Mouse (Mus musculus) layer of hippocampus, postnatal 14 days (tissue): ENCODE measurements around the gene Coa3. TPM values are rescaled to one million over a fixed set of nuclear protein-coding genes. Genes with fewer than 3 reads are reported as not detected.

Source experiments
- DNase-seq, 2 experiments: peaks; one replicate each; pipeline ENCODE4 v3.0.0; 2021 to 2022; ENCODE audit warnings: low spot score in 2 of 2, mixed read lengths in 1 of 2
- total RNA-seq, 2 experiments: library from RNA; stranded (reverse); gene quantifications; 2 replicates each; pipeline ENCODE4 v1.2.3; 2021

Coa3 gene
- total RNA-seq, 2 experiments from 2014 or later: 82.2 to 93.7 TPM

DNA sequence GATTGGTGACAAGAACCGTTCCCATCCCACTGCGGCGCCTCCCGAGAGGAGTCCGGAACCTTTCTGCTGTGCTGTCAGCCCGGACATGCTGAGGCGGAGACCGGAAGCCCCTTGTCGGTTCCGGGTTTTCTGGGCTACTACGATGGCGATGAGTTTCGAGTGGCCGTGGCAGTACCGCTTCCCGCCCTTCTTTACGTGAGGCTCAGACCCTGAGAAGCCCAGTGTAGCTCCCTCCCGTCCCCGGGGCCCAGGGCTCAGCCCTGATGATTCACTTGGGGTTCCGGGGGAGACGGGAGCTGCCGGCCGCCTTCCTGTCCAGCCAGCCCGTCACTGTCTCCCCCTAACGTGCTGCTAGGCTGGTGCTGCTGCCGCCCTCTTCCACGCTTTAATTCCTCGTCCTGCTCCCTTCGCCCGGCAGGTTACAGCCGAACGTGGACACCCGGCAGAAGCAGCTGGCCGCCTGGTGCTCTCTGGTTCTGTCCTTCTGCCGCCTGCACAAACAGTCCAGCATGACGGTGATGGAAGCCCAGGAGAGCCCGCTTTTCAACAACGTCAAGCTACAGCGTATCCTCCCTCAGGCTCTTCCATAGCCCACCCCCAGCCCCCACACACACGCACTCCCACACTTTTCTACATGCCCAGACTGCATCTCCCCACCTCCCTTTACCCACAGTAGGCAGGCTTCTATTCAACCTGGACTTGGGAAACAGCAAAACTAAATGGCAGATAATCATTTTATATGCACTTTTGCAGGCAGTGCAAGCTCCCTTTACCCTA, 25.1 kb downstream of the Coa3 start, which contains the start of gene Vps25:
Gene Vps25, plus strand, starts transcription at position 95 of the 777 bp plus-strand sequence.
- DNase-seq: peak; percentile 81 to 86

DNA sequence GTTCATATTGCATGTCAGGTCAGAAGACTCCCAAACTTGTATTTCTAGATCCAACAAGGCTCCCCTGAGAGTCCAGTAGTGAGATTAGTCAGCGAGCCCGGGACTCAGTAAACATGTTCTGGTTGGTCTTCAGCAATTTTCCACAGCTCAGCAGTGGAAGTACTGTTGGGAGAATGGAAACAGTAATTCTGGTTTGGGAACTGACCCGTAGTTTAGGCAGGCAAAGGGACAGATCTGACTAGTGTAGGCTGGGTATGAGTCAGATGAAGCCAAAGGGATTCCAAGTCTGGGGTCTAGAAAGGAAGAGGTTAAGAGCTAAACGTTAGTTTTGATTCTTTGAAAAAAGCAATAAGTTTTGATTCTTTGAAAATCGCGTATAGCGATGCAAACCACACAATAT, 26.0 kb downstream of the Coa3 start:
- DNase-seq: no peak

DNA sequence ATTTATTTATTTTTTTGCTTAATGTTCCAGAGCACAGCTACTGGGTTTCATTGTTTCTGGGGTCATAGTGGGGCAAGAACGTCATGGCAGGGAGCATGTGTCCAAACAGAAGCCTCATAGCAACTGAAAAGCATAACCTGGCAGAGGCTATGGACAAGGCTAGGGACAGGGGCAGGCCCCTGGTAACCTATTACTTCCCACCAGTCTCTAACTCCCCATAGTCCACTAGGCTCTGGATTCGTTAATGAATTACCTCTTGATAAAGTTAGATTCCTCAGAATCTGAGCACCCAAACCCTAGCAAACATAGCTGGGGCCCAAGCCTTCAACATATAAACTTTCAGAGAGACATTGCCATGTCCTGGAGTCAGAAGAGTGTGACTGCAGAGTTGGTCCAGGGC, 27.9 kb downstream of the Coa3 start:
- no peak for DNase-seq

DNA sequence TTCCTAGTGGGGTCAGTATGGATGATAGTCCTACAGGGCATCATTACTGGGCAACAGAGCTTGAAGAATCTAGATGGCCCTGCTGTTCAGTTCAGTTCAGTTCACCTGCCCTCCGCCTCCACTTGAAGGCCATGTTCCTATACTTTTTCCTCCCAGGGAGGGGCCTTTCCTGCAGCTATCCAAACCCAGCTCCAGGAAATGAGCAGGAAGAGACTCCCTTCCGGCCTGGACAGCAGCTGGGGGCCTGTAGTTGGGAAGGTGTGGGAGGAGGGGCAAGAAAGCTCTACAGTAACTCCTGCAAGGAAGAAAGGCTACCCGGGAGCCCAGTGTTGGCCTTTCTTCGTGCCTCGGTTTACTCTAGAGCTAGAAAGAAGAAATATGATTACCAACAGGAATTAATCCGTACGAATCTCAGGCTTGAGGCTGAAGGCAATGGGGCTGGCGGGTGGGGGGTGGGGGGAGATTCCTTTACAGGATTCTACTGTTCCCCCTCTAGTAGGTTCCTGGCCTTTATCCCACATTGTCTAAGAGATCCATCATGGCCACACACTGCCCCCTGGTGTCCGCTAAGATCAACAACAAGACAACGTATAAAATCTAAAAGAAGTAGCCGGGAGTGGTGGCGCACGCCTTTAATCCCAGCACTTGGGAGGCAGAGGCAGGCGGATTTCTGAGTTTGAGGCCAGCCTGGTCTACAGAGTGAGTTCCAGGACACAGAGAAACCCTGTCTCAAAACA, 30.5 kb downstream of the Coa3 start:
- peak; percentile 61 to 68 for DNase-seq

DNA sequence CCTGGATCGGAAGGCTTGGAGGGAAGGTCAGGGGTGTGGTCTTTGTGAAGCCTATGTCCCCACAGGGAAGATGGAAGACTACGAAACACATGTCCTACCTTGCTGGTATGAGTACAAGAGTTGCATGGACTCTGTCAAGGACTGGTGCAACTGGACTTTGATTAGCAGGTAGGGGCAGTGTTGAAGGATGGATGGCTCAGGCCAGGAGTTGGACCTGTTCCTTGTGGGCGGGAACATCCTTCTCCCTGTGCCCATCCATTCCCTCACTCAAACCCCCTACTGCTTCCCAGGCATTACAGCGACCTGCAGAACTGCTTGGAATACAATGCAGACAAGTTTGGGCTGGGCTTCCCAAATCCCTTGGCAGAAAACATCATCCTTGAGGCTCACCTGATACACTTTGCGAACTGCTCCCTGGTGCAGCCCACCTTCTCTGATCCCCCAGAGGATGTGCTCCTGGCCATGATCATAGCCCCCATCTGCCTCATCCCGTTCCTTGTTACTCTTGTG, 31.3 kb downstream of the Coa3 start:
- no peak for DNase-seq

DNA sequence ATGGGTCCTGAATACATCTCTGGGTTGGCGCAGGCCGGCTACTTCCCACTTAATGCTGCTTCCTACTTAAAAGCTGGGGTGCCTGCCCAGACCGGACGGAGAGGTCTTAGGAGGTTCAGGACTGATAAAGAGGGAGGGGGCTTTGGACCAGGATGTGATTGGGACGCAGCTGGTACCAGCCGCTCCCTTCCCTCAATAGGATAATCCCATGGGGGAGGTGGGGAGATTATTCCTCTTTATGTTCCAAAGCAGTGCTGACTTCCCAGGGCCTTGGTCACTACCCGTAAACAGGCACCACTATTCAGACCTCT, 32.3 kb downstream of the Coa3 start:
- no peak for DNase-seq

DNA sequence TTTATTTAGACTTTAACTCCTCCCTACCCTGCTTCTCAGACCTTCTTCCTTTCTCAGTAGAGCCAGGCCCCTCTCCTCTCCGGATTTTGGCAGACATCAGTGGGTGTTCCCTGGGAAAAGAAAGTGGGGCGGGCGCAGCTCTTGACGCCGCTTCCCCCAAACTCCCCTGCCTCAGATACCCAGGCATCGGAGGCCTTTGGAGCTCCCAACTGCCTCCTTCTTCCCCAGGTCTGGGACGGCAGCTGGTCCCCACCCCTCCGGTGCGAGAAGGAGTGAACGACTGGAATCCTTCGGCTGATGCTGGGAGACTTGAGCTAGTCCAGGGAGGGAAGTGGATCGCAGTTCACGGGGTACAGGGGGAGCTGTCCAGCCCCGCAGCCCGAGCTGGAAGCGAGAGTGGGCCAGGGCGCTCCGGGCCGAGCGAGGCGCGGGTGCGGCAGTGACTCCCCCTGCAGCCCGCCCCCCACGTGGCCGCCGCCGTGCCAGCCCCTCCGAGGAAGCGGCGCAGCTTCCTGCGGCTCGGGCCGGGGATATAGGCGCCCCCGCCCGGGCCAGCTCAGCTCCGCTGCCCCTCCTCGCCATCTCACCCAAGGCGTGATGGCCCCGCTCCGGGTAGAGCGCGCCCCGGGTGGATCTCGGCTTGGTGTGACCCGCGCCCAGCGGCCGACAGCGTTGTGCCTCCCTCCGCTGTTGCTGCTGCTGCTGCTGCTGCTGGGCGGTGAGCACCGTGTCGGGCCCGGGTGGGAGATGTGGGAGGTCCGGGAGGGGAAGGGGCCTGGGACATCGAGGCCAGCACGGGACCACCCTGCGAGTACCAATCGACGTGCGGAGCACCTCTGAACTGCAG, 32.8 kb downstream of the Coa3 start, which contains the start of gene Ramp2:
Gene Ramp2, plus strand, starts transcription at position 174 of the 847 bp plus-strand sequence.
- peak in 1 of 2 experiments; percentile 42 for DNase-seq

DNA sequence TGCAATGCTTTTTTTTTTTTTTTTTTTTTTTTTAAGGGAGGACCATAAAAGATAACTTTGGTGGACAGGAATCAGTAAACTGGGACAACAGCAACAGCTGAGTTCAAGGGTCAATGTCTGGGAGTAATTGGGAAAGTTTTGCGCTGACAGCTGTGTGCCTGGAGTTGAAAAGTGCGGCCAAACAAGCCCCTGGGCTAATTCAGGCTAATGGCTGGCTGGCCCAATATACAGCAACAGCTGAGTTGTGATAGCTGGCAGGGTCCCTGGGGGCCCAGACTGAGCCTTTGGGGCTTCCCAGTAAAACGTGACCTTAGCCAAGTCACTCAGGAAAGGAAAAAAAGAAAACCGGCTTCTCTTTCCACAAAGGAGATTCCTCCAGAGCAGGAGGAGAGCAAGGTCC, 33.8 kb downstream of the Coa3 start:
- DNase-seq: no peak

DNA sequence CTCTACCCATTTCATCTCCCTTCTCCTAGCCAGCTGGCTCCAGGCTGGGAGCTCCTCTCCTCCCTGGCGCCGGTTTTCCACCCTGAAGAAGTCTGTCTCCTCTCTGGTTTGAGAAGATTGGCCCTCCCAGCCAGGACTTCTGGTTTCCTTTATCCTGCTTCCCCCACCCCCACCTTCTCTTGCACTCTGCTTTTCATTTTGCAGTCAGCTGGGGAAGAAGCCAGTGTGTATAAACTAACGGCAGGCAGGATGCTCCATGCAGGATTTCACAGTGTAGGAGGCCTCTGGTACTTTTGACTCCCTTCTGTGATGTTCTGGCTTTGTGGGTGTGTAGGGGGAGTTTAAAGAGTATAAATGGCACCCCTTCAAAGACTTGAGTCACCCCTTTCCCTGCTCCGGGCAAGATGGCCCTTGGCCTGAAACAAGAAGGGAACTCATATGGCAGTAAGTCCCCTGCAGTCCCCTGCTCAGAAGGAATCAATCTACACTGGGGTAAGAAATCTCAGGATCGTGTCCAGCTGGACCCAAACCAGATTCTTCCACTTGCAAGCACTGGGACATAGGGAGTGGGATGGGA, 40.8 kb downstream of the Coa3 start:
- peak in 1 of 2 experiments; percentile 19 for DNase-seq

DNA sequence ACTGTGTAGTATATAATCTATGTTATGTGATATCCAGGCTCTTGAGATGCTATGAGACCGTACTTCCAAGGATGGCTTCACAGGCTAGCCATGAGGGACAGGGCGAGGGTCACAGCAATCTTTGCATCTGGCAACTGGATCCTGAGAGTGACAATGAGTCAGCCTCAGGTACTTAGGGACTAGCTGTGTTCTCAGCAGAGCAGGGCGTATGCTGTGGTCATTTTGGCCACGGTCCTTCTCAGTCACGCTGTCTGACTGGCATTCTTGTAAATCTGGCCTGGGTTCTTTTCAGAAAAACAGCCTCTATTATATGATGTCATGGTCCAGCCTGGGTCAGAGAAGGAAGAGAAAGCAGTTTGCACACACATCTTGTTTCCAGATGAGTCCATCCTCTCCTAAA, 42.1 kb downstream of the Coa3 start:
- DNase-seq: no peak

DNA sequence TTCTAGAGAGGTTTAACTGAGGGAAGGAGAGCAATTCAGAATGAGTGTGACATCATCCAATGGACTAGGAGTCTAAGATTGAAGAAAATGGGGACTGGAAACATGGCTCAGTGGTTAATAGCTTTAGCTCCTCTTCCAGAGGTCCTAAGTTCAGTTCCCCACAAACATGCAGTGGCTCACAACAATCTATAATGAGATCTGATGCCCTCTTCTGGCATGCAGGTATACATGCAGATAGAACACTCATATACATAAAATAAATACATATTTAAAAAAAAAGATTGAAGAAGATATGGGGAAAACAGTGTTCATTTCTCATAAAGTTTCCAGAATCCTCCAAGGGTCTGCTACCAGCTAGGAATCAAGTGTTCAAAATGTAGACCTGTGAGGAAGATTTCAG, 43.5 kb downstream of the Coa3 start:
- no peak for DNase-seq

DNA sequence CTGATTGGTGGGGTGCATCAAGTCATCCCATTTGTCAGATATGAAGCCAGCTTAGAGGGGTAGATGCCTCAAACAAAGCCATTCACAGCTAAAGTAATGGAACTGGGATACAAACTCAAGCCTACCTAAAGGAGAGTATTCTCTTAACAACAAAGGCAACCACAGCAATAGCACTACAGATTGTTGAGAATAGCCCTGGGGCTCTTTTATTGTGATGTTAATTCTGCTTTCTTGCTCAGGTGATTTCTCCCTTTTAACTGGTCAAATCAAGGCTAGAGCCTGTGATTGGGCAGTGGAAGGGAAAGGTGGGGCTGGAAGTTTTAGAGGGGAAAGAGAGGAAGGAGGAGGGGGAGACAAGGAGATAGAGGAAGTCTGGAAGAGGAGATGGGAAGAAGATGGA, 44.8 kb downstream of the Coa3 start:
- DNase-seq: no peak

DNA sequence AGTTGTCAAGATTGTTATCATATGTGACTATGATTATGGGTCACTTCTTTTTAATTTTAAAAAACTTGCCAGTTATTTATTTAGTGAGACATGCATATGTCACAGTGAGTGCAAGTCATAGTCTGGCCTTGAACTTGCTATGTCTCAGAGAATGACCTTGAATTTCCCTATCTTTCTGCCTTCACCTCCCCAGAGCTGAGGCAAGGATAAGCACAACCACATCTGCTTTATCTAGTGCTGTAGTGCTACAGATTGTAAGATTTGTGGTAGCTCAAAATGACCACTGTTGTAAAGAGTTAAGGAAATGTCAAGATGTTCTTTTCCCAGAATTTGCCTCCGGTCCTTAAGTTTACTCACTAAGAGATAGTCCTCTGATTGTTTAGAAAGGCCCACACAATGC, 45.7 kb downstream of the Coa3 start:
- DNase-seq: no peak

DNA sequence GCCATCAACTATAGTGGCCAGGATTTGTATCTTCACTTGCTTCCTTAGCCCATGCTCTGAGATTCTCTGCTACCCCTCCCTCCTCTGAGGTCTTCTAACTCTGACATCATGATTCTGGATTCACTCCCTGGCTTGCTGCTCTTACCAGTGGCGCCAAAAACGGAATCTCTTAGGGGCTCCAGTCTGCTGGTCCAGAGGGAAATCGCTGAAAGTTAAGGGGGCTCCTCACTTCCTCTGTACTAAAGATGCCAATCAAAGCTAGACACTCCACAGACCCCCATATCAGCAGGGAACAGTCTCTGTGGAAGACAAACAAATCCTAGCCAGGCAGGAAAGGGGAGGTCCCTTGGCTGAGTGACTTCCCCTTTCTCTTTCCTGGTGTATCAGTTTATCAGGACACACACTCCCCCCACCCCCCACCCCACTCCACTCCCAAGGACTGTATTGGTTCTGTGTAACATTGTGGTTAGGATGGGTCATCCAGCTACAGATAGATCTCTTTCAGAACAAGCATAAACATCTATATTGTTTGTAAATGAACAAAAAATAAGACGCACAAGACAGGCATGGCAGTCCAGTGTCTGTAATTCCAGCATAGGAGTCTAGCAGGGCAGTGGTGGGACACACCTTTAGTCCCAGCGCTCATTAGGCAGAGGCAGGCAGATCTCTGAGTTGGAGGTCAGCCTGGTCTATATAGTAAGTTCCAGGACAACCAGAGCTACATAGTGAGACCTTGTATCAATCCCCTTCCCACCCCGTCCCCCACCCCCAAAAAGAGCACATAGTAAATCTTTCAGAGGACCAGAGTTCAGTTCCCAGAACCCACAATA, 46.7 kb downstream of the Coa3 start:
- DNase-seq: no peak

DNA sequence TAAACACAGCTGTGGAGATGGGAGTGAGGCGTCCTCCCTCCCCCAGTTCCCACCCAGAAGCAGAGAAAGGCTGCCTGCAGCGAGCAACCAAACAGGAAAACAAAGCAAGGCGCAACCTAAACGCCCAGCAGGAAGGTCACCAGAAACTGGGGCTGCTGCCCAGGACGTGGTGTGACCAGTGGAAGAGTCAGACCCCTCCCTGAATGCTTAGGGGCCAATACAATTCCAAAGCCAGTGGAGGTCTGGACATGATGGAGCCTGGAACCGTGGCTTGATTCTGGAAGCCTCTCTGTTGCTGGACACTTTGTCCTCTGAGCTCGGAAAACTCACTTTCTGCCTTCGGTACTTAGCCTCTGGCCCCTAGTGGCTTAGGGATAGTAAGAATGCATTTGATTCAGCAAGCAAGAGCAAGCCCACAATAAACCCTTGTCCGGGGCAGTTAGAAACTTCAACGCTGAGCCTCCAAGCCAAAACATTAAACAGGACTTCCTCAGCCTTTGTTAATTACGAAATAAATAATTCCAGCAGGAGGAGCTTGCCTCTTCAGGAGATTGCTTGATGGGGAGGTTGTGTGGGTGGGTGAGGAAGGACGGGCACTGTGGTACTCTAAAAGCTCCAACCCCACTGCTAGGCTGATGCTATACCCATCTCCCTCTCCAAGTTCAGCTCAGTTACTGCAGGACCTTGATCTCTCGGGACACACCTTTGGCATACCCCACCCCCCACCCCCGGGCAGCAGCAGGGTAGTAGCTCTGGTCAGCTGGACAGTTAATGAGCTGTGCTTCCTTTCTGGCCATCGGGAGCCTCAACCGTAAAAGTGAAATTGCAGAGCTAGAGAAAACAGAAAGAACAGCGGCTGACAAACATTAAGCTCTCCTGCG, 47.7 kb downstream of the Coa3 start:
- DNase-seq: peak; percentile 18 to 54

DNA sequence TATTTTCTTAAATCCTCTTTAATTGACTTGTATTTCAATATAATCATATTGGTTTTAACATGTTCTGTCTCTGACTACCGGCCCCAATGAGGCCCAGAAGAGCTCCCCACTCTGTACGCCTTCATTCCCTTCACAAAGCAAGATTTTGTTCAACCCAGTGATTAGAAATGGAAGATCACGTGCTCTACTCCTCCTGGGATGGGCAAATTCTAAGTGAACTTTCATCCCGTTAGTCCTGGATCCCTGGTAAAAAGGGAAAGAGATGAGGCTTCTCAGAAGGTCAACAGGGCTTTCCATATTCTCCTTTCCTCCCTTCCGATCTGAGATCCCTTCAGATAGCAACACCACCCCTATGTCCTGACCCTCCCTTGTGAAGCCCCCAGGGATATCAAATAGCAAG, 48.4 kb downstream of the Coa3 start:
- DNase-seq: no peak

DNA sequence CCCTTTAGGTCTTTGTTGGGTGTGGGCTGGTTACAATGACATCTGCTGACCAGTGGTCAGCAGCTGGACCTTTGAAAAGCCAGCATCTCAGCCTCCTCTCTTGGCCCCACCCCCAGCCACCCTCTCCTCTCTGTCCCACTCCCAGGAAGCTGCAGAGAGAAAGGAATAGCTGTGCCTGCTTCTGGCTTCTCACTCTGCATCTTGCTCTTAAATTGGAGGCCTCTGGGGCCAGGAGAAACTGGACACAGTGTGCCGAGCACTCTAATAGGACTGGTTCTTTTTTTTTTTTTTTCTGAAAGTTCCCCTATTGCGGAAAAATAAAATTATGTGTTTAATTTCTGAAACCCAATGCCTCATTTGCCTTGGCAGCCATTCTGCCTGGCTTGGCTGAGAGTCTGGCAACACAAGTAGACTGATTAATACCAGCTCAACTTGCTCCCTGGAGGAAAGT, 48.8 kb downstream of the Coa3 start:
- peak; percentile 12 to 68 for DNase-seq

DNA sequence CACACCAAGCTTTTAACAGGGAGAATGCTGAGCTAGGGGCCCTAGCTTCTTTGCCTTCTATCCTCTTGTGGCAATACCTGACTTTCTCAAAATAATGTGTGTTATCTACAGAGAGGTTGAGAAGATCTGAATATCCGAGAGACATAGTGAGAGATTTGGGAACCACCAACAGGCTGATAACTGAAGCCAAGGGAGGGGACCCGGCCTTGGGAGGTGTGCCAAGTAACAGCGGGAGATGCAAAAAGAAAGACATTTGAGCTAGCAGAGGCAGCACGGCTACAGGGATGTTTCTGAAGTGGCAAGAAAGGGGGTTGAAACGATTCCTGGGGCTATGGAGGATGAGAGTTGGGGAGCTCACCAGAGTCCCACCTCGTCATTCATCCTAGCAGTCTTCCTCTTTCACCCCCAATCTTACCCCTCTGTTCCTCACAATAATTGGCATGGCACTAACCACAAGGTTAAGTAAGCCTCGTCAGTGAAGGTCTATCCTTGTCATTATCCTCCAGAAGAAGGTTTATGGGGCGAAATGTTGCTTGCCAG, 49.5 kb downstream of the Coa3 start:
- peak in 1 of 2 experiments; percentile 21 for DNase-seq
